Mouse (Mus musculus): ENCODE data around the gene D17H6S53E. TPM values are rescaled to one million over a fixed set of nuclear protein-coding genes. Genes with fewer than 3 reads are reported as not detected.
A peak's percentile ranks its signal among the peaks of the same experiment; 100 is the strongest.

The D17H6S53E gene
- polyA plus RNA-seq, 1 experiment from 2014 or later = 3.1 TPM

DNA sequence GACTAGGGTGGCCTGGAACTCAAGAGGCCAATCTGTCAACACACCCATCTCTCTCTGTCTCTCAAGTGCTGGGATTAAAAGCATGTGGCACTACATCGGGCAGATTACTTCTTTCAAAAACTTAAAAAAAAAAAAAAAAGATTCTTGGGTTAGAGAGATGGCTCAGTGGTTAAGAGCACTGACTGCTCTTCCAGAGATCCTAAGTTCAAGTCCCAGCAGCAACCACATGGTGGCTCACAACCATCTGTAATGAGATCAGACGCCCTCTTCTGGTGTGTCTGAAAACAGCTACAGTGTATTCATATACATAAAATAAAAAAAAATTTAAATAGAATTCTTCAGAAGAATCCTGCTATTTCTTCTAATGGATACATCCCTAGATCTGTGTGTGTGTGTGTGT lies 38.0 kb upstream of the D17H6S53E start:
- Histone ChIP-seq H3K27me3 (0 out of 2 replicates have a peak, but pooled peaks cover 4% of the 10 kb centered on the region), H3K9me3 (replicated peaks) (no peaks in the 10 kb centered on the region), H3K27ac (no peak overlapping the region), H3K4me1 (replicated peaks) (peaks cover 53% of the 10 kb centered on the region), H3K36me3 (peaks cover 25% of the 10 kb centered on the region), H3K4me2 (no peak overlapping the region), H3K4me3 (replicated peaks) (no peak overlapping the region), H3K9ac (no peak overlapping the region)
- WGBS (ENCODE audit: insufficient replicate concordance) = 34% methylated on average over 2 of the region's 2 CpGs
- DNase-seq = no peak
- ATAC-seq (ENCODE audit: low read depth) = no peak

DNA sequence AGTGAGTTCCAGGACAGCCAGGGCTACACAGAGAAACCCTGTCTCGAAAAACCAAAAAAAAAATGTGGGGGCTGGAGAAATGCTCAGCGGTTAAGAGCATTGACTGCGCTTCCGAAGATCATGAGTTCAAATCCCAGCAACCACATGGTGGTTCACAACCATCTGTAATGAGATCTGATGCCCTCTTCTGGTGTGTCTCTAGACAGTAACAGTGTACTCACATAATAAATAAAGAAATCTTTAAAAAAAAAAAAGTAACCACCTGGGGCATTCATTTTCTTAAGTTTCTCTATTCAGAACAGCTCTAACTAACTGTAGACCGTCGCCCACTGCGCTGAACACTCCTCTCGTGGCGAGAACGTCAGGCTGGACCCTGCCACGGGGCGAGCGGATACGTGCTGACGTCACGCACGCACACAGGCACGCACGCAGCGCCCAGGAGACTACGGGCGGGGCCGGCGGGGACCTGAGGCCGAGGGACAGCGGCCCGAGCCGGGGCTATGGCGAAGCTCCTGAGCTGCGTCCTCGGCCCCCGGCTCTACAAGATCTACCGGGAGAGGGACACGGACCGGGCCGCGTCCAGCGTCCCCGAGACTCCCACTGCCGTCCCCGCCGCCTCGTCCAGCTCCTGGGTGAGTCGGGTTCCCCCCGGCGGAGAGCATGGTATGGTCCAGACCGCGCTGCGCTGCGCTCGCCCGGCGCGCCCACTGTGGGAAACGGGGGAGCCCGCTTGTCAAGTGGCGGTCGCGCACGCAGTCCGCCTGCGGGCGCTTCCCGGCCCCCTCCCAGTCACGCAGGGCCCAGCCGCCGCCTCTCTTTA lies 37.1 kb upstream of the D17H6S53E start, which contains the start of gene Abhd16a:
Abhd16a (plus strand) TSS at position 439 of the 820 bp plus-strand sequence.
- H3K4me3 ChIP-seq (replicated peaks) = peak within 1 kb of the TSS; percentile 74
- 0 out of 2 replicates have a peak, but pooled peaks cover 4% of the 10 kb centered on the region for H3K27me3 ChIP-seq
- H3K9me3 ChIP-seq (replicated peaks) = no peaks in the 10 kb centered on the region
- H3K27ac ChIP-seq = peak within 1 kb of the TSS; percentile 91
- H3K36me3 ChIP-seq = peaks cover 34% of the 10 kb centered on the region
- H3K9ac ChIP-seq = peak within 1 kb of the TSS; percentile 87
- peaks cover 49% of the 10 kb centered on the region for H3K4me1 ChIP-seq (replicated peaks)
- DNase-seq = peak; percentile 92
- peak within 1 kb of the TSS; percentile 79 for H3K4me2 ChIP-seq
- 2% methylated on average over 66 of the region's 67 CpGs for WGBS (ENCODE audit: insufficient replicate concordance)
- ATAC-seq (ENCODE audit: low read depth) = peak; percentile 96

DNA sequence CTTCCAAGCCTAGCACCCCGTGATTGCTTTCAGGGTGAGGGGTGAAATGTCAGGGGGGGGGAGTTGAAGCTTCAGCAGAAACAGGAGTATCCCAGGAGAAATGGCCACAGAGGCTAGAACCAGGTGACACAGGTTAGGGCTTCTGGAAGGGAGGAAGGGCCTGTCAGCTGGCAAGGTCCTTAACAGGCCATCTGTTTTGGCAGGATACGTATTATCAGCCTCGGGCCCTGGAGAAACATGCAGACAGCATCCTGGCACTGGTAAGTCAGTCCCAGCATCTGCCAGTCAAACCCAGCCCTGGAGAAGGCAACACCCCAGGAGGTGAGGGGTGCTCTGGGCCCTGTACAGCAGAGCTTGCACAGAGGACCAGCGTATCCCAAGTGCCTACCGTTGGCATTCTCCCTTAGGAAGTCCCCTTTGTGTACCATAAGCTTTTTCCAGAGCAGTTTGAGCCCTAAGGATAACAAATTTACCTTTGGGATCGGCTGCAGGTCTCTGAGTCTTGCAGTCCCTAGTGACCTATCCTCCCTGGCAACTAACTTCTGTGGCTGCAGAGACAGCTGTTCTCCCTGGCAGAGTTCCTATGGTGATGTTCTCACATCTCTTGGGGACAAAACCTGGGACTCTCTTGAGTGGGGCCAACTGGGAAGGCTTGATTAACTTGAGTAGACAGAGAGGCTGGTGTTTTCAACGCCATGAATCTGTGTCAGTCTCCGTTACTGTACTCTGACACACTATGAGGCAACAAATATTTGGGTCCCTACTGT lies 35.8 kb upstream of the D17H6S53E start:
- H3K4me3 ChIP-seq (replicated peaks) = peak overlapping the region; percentile 74

DNA sequence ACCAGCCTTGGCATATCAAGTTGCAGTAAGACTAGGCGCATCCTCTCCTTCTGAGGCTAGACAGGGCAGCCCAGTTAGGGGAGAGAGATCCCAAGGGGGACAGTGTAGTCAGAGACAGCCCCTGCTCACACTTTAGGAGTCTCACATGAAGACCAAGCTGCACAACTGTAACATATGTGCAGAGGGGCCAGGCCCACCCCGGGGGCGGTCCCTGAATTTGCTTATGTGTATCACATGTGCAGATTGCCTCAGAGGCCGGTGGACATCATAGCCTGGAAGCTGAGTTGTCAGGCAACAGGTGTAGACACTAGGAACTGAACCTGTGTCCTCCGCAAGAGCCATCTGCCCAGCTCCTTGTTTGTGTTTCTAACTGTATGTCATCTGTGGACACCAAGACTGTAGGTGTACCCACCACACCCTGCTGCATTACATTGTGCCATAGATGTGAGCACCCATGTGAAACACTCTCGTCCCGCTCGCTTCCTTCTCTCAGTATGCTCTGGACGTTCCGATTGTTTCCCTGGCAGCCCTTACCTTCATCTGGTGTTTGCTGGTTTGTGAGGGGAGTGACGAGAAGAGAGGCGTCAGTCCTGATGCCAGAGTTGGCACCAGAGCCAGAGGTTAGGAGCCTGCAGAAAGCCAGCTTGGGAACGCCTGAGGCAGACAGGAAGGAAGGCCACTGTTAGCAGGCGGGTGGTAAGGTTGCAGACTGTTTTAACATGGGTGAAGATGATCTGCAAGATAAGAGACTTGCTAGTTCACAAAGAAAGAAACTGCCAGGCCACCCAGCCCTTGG lies 33.6 kb upstream of the D17H6S53E start:
- H3K4me1 ChIP-seq (replicated peaks) = peaks cover 38% of the 10 kb centered on the region
- no peak overlapping the region for H3K9ac ChIP-seq
- WGBS (ENCODE audit: insufficient replicate concordance) = 86% methylated on average over 14 of the region's 14 CpGs

More for the DNA sequence above, 35.8 kb upstream of the D17H6S53E start:
- ATAC-seq (ENCODE audit: low read depth) = peak; percentile 59
- Histone ChIP-seq H3K36me3 (peaks cover 47% of the 10 kb centered on the region), H3K4me2 (peak overlapping the region; percentile 79), H3K9me3 (replicated peaks) (no peaks in the 10 kb centered on the region), H3K27ac (peak overlapping the region; percentile 91), H3K9ac (peak overlapping the region; percentile 87), H3K27me3 (0 out of 2 replicates have a peak, but pooled peaks cover 4% of the 10 kb centered on the region), H3K4me1 (replicated peaks) (peaks cover 43% of the 10 kb centered on the region)
- DNase-seq = peak; percentile 67
- 57% methylated on average over 8 of the region's 8 CpGs for WGBS (ENCODE audit: insufficient replicate concordance)

DNA sequence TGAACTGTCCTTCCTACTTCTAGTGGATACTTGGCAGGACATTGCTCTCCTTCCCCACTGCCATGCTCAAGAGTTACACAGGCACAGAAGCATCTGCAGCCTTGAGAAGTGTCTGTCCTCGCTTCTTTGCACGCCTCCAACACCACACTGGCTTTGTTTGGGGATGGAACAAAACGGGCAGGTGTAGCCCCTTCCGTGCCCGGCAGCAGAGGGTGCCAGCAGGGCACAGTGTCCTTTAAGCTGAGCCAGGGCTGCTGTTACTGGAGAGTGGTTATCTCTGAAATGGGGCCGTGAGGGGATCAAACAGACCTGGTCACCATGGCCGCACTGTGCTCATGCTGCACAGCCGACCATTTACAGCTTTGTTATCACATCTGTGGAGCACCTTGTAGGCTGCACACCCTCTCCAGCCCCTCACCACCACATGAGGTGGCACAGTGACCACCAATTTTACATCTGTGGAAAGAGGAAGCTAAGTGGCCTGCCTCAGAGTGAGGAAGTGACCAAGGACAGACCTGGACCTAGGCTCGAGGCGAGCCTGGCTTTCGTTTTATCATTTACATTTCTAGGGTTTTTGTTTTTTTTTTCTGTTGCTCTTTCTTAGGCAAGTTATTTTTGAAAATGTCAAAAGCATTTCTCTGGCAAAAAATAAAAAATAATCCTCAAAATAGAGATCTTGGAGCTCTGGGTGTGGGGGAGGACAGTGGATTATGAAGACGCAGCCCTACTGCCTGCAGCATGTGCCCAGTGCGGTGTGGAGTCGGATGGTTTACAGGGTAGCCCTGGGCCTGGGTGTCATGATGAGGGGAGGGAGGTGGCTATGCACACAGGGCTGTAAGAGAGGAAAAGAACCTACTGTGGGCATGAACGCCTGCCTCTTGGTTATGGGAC lies 31.5 kb upstream of the D17H6S53E start:
- Histone ChIP-seq H3K4me2 (no peak overlapping the region), H3K4me3 (replicated peaks) (no peak overlapping the region), H3K36me3 (peaks cover 89% of the 10 kb centered on the region), H3K9ac (no peak overlapping the region), H3K27ac (no peak overlapping the region), H3K9me3 (replicated peaks) (no peaks in the 10 kb centered on the region), H3K27me3 (no peaks in the 10 kb centered on the region), H3K4me1 (replicated peaks) (peaks cover 31% of the 10 kb centered on the region)
- DNase-seq = no peak
- WGBS (ENCODE audit: insufficient replicate concordance) = 78% methylated on average over 15 of the region's 15 CpGs
- ATAC-seq (ENCODE audit: low read depth) = no peak

More for the DNA sequence above, 33.6 kb upstream of the D17H6S53E start:
- DNase-seq (no peak), ATAC-seq (ENCODE audit: low read depth) (no peak)
- peaks cover 70% of the 10 kb centered on the region for H3K36me3 ChIP-seq
- no peak overlapping the region for H3K4me2 ChIP-seq
- H3K27ac ChIP-seq = no peak overlapping the region
- no peak overlapping the region for H3K4me3 ChIP-seq (replicated peaks)
- no peaks in the 10 kb centered on the region for H3K27me3 ChIP-seq
- no peaks in the 10 kb centered on the region for H3K9me3 ChIP-seq (replicated peaks)

DNA sequence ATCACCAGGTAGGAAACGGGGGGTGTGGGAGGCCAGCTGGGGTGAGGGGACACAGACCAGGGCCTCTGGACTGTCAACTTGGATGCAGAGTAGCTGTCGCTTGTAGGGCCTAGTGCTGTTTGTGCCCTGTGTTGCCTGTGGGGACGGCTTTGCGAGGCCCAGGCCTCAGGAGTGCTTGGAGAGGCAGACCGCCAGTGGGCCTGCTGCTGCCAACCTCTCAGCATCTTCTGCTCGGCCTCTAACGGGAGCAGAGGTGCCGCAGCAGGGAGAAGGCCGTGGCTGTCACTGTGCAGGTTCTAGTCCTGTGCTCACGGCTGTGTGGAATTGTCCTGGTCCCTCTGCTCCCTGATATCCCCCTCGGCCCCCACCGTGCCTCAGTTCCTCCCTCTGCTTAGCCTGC lies 29.6 kb upstream of the D17H6S53E start:
- Histone ChIP-seq H3K27ac (no peak overlapping the region), H3K4me2 (no peak overlapping the region), H3K9me3 (replicated peaks) (no peaks in the 10 kb centered on the region), H3K9ac (no peak overlapping the region), H3K36me3 (peaks cover 97% of the 10 kb centered on the region), H3K4me3 (replicated peaks) (no peak overlapping the region), H3K4me1 (replicated peaks) (peaks cover 28% of the 10 kb centered on the region), H3K27me3 (no peaks in the 10 kb centered on the region)
- no peak for ATAC-seq (ENCODE audit: low read depth)
- DNase-seq = no peak
- 88% methylated on average over 12 of the region's 12 CpGs for WGBS (ENCODE audit: insufficient replicate concordance)

DNA sequence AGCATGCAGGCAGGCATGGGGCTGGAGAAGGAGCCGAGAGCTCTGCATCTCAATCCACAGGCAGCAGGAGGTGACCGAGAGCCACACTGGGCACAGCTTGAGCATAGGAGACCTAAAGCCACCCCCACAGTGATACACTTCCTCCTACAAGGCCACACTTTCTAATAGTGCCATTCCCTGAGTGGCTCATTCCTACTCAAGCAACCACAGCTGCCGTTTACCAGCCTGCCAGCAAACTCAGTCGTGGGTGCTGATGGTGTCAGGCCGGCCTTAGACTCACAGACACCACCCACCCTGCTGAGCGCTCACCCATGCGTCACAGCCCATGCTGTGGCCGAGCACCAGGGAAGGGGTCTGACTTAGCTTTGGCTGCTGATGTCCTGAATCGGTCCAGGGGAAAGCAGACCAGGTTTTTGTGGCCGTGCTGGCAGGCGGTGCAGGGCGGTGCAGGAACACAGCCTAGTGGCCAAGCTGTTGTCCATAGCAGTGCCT lies 29.0 kb upstream of the D17H6S53E start:
- Histone ChIP-seq H3K9ac (no peak overlapping the region), H3K36me3 (peaks cover 98% of the 10 kb centered on the region), H3K27ac (no peak overlapping the region), H3K4me1 (replicated peaks) (peaks cover 31% of the 10 kb centered on the region), H3K9me3 (replicated peaks) (no peaks in the 10 kb centered on the region), H3K27me3 (no peaks in the 10 kb centered on the region), H3K4me2 (no peak overlapping the region), H3K4me3 (replicated peaks) (no peak overlapping the region)
- WGBS (ENCODE audit: insufficient replicate concordance) = 87% methylated on average over 12 of the region's 12 CpGs
- no peak for DNase-seq
- ATAC-seq (ENCODE audit: low read depth) = no peak

DNA sequence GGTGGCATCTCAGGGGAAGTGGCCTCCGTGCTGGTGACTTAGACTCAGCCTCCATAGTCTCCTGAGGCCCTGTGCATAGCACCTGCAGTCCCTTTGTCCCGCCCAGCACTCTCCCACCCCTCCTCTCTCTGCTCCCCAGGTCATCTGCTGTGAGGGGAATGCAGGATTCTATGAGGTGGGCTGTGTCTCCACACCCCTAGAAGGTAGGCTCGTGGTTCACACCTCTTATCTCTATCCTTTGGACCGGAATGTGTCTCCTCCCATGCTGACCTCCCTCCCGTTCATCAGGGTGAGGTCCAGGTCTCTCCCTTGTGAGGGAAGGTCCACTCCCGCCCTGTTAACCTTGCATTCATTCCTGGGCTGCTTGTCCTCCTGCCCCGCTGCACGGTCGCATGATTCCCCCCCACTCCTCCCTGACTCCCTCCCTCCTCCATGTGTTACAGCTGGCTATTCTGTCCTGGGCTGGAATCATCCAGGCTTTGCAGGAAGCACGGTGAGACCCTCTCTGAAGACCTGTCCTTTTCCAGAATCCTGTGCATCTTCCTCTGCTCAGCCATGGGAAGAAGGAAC lies 25.9 kb upstream of the D17H6S53E start:
- Histone ChIP-seq H3K27me3 (no peaks in the 10 kb centered on the region), H3K9ac (no peak overlapping the region), H3K4me1 (replicated peaks) (peaks cover 52% of the 10 kb centered on the region), H3K27ac (no peak overlapping the region), H3K4me2 (no peak overlapping the region), H3K36me3 (peaks cover 84% of the 10 kb centered on the region), H3K4me3 (replicated peaks) (no peak overlapping the region), H3K9me3 (replicated peaks) (no peaks in the 10 kb centered on the region)
- WGBS (ENCODE audit: insufficient replicate concordance) = 72% methylated on average over 10 of the region's 10 CpGs
- DNase-seq = no peak
- no peak for ATAC-seq (ENCODE audit: low read depth)

DNA sequence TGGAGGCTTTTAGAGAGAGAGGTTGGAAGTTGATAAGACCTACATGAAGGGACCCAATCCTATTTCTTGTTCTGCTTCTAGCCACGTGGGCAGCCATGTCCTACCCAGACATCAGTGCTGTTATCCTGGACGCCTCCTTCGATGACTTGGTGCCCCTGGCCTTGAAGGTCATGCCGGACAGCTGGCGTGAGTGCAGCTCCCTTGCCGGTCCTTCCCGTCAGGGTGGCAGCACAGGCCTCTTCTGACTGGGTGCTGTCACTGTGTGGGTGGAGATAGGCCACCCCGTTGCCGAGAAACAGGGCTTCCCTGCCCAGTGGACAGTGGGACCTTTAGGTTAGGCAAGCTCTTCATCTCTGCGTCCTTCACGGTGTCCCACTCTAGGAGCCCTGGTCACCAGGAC lies 25.0 kb upstream of the D17H6S53E start:
- Histone ChIP-seq H3K9ac (no peak overlapping the region), H3K4me2 (no peak overlapping the region), H3K9me3 (replicated peaks) (no peaks in the 10 kb centered on the region), H3K27me3 (no peaks in the 10 kb centered on the region), H3K4me3 (replicated peaks) (no peak overlapping the region), H3K4me1 (replicated peaks) (peaks cover 61% of the 10 kb centered on the region), H3K36me3 (peaks cover 75% of the 10 kb centered on the region), H3K27ac (peak overlapping the region; percentile 1; the same call in 1 of the 2 replicates)
- DNase-seq (no peak), ATAC-seq (ENCODE audit: low read depth) (no peak)
- 84% methylated on average over 11 of the region's 11 CpGs for WGBS (ENCODE audit: insufficient replicate concordance)

DNA sequence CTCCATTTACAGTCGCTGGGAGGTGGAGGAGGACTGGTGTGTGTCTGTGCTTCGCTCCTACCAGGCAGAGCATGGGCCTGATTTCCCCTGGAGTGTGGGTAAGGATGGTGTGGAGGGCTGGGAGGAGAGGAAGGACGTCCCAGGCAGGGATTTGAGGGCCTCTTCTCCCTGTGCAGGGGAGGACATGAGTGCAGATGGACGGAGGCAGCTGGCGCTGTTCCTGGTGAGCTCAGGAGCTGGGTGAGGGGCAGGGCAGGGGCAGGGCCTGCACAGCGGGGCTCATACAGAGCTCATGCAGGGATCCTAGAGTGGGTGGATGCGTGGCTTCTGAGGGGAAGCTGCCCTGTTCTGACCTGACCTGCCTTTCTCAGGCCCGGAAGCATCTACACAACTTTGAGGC lies 23.9 kb upstream of the D17H6S53E start:
- Histone ChIP-seq H3K27me3 (no peaks in the 10 kb centered on the region), H3K4me2 (no peak overlapping the region), H3K4me1 (replicated peaks) (peaks cover 64% of the 10 kb centered on the region), H3K27ac (peak overlapping the region; percentile 92), H3K9me3 (replicated peaks) (no peaks in the 10 kb centered on the region), H3K36me3 (peaks cover 64% of the 10 kb centered on the region), H3K9ac (no peak overlapping the region), H3K4me3 (replicated peaks) (no peak overlapping the region)
- ATAC-seq (ENCODE audit: low read depth) (no peak), DNase-seq (no peak)
- WGBS (ENCODE audit: insufficient replicate concordance) = 71% methylated on average over 8 of the region's 8 CpGs
